Mouse (Mus musculus) erythroblast, embryonic 14.5 days (primary cell): ENCODE measurements around the gene Pycr1. TPM values are rescaled to one million over a fixed set of nuclear protein-coding genes. Genes with fewer than 3 reads are reported as not detected.

Source experiments
- H3K27me3 ChIP-seq: 2 replicates; pipeline ENCODE4 v1.6.1; 2012; ENCODE audit warnings: inconsistent platforms; ENCODE audit not compliant: control insufficient read depth
- H3K36me3 ChIP-seq: 2 replicates; pipeline ENCODE4 v1.6.1; 2012; ENCODE audit warnings: mild to moderate bottlenecking, inconsistent platforms; ENCODE audit not compliant: control insufficient read depth
- H3K4me1 ChIP-seq: 2 replicates; pipeline ENCODE4 v1.6.1; 2012; ENCODE audit warnings: inconsistent platforms; ENCODE audit not compliant: control insufficient read depth
- H3K4me3 ChIP-seq: replicated peaks from 2 replicates; pipeline ENCODE3; 2012; ENCODE audit warnings: moderate library complexity, mild to moderate bottlenecking, inconsistent platforms
- H3K9me3 ChIP-seq: 2 replicates; pipeline ENCODE4 v1.6.1; 2012; ENCODE audit warnings: low read length, inconsistent platforms, mixed read lengths; ENCODE audit not compliant: control insufficient read depth
- GATA1 ChIP-seq: IDR thresholded peaks from 2 replicates; pipeline ENCODE4 v1.6.1; 2012; ENCODE audit warnings: low read length, inconsistent platforms, mixed read lengths
- TAL1 ChIP-seq: IDR thresholded peaks from 3 replicates; pipeline ENCODE4 v1.6.1; 2012; ENCODE audit warnings: low read length, inconsistent platforms, mixed read lengths
- polyA plus RNA-seq: library from polyadenylated mRNA; stranded (reverse); fragments of >175 nt; gene quantifications from 2 replicates; pipeline ENCODE4 v1.2.3, GENCODE M21; 2012

The Pycr1 gene
- polyA plus RNA-seq, 1 experiment: 0.06 TPM

GRCm38 (mm10) chr11:120623961-120624679, 19.4 kb downstream of the Pycr1 start:
- TF ChIP-seq GATA1 (no peak), TAL1 (no peak)
- no peaks in the 10 kb centered on the region for H3K9me3 ChIP-seq
- peaks cover 71% of the 10 kb centered on the region for H3K4me1 ChIP-seq
- no peaks in the 10 kb centered on the region for H3K27me3 ChIP-seq
- peaks cover 92% of the 10 kb centered on the region for H3K36me3 ChIP-seq
- H3K4me3 ChIP-seq: peak overlapping the region; percentile 82

- H3K4me3 ChIP-seq: no peak overlapping the region
- peaks cover 74% of the 10 kb centered on the region for H3K4me1 ChIP-seq
- H3K9me3 ChIP-seq: no peaks in the 10 kb centered on the region
- H3K36me3 ChIP-seq: peaks cover 92% of the 10 kb centered on the region
- TF ChIP-seq TAL1 (no peak), GATA1 (no peak)
- no peaks in the 10 kb centered on the region for H3K27me3 ChIP-seq
Measured at GRCm38 (mm10) chr11:120622805-120623204, 20.8 kb downstream of the Pycr1 start.

- H3K4me3 ChIP-seq: no peak overlapping the region
- peaks cover 73% of the 10 kb centered on the region for H3K4me1 ChIP-seq
- H3K36me3 ChIP-seq: peaks cover 81% of the 10 kb centered on the region
- H3K9me3 ChIP-seq: no peaks in the 10 kb centered on the region
- H3K27me3 ChIP-seq: no peaks in the 10 kb centered on the region
- TF ChIP-seq TAL1 (no peak), GATA1 (no peak)
Measured at GRCm38 (mm10) chr11:120620195-120620594, 23.4 kb downstream of the Pycr1 start.

DNA sequence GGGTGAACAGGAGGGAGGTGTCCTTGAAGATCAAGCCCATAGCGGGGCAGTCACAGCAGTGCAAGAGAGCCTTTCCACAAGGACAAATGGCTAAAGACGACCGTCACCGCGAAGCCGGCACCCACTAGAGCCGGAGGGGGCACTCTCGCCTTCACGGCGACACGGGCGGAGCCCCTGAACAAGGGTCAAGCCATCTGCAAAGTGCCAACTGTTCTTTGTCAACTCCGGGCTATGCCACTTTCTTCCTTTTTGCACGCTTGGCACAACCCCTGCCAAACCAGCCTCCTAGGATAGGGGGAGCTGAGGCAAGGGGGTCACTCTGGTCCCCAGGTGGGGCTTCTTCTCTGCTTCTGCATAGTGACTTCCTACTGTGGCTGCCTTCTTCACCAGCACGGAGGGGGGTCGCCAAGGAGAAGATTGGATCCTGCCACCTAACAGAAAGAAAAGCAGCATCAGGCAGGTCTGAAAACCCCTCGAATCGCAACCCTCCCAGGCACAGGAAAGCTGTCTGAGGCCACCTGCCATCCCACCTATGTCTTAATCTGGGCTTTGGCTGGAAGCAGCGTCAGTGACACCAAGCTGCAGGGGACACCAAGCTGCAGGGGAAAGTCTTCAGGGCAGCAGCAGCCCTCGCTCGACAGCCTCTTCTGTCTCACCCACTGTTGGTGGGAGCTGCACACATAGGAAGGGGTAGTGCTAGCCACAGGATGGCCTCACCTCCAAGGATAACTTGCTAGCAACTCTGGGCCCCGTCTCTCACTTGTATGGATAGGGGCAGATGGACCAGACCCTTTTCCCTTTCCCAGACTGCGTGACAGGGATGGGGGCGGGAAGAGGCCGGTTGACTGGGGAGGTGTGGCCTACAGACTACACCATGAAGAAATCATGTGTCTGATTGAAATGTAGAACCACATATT, 24.7 kb downstream of the Pycr1 start:
- Histone ChIP-seq H3K27me3 (no peaks in the 10 kb centered on the region), H3K4me3 (peak overlapping the region; percentile 81), H3K36me3 (peaks cover 87% of the 10 kb centered on the region), H3K4me1 (peaks cover 64% of the 10 kb centered on the region), H3K9me3 (no peaks in the 10 kb centered on the region)
- TF ChIP-seq TAL1: no peak
- no peak for TF ChIP-seq GATA1

GRCm38 (mm10) chr11:120617519-120618112, 26.0 kb downstream of the Pycr1 start, which contains the start of gene Pcyt2:
Gene Pcyt2 (minus strand): TSS chr11:120617936.
- Histone ChIP-seq H3K27me3 (no peaks in the 10 kb centered on the region), H3K4me3 (peak within 1 kb of the TSS; percentile 81), H3K9me3 (no peaks in the 10 kb centered on the region), H3K36me3 (peaks cover 87% of the 10 kb centered on the region), H3K4me1 (peaks cover 57% of the 10 kb centered on the region)
- TF ChIP-seq GATA1 (no peak), TAL1 (no peak)

- Histone ChIP-seq H3K27me3 (no peaks in the 10 kb centered on the region), H3K4me3 (peak overlapping the region; percentile 81), H3K36me3 (peaks cover 87% of the 10 kb centered on the region), H3K9me3 (no peaks in the 10 kb centered on the region), H3K4me1 (peaks cover 51% of the 10 kb centered on the region)
- TF ChIP-seq GATA1 (no peak), TAL1 (no peak)
Measured at GRCm38 (mm10) chr11:120616617-120617294, 26.8 kb downstream of the Pycr1 start.

- no peak for TF ChIP-seq TAL1
- no peak for TF ChIP-seq GATA1
- H3K4me3 ChIP-seq: peak overlapping the region; percentile 3
- H3K9me3 ChIP-seq: no peaks in the 10 kb centered on the region
- peaks cover 87% of the 10 kb centered on the region for H3K36me3 ChIP-seq
- H3K27me3 ChIP-seq: no peaks in the 10 kb centered on the region
- H3K4me1 ChIP-seq: peaks cover 52% of the 10 kb centered on the region
Measured at GRCm38 (mm10) chr11:120615606-120616203, 27.9 kb downstream of the Pycr1 start.

GRCm38 (mm10) chr11:120615167-120615566, 28.4 kb downstream of the Pycr1 start:
- peaks cover 52% of the 10 kb centered on the region for H3K4me1 ChIP-seq
- no peaks in the 10 kb centered on the region for H3K27me3 ChIP-seq
- TF ChIP-seq GATA1: no peak
- no peak for TF ChIP-seq TAL1
- H3K4me3 ChIP-seq: no peak overlapping the region
- peaks cover 87% of the 10 kb centered on the region for H3K36me3 ChIP-seq
- no peaks in the 10 kb centered on the region for H3K9me3 ChIP-seq
